Mouse (Mus musculus) central nervous system, embryonic 11.5 days (tissue): ENCODE results near the gene Gstm3. TPM values are rescaled to one million over a fixed set of nuclear protein-coding genes. Genes with fewer than 3 reads are reported as not detected.

Experiments
- polyA plus RNA-seq: library from polyadenylated mRNA; depleted of rRNA; stranded (reverse); fragments of >200 nt; gene quantifications from 2 replicates; pipeline ENCODE4 v1.2.3, GENCODE M21; 2012; rRNA removed

Gstm3 gene
- 0.12 and 0.15 TPM in 2 replicates for polyA plus RNA-seq

DNA sequence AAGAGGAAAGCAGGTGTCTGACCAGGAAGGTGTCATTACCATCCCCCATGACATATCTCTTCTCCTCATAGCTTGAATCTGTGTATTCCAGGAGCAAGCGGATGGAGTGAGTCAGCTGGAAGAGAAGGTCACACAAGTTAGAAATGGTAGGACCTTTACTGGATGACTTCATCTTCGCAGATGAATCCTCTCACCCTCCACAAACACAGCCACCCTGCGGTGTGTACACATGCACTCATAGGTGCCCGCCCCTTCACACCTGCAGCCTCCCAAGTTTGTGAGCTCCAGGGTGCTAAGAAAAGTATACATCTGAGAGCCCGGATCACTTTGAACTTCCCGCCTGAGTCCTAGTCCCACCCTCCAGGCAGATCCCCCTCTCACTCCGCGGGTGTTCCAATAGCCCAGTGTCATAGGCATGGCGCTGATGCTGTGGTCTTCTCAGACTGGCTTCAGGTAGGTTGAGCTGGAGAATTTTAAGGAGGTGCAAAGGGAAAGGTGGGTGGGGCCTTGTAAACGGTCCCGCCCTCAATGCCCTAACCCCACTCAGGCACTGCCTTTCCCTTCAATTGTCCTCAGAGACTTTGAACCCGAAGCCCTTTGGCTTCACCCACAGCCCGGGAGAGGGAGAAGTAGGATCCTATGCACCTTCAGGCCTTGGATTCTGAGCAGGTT, at the start of gene Gstm3:
TSS of gene Gstm3 (minus strand) at position 560 of the 672 bp plus-strand sequence.

DNA sequence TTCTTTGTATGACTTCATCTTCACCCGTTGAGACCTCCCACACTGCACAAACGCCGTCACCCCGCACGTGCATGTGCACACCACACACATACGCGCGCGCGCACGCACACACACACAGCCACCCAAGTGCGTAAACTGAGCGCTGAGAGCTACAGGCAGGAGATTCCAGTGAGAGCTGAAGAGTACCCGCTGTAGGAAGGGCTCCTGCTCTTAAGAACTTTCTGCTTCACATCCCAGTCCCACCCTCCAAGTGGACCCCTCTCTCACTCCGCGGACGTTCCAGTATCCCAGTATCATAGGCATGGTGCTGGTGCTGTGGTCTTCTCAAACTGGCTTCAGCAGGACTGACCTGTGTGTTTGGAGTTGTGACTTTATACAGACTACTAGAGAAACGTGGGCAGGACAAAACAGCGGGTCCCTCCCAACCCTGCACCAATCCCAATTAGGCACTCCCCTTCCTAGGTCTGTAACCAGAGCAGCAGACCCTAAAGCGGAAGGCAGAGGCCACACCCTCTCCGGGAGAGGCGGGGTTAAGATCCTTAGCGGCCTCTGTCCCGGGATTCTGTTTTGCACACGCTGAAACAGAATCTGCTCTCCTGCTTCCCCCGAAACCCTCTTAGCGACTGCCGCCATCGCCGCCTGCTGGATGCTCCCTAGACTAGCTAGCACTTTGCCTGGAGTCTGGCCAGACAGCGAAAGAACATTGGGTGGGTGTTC, 48.5 kb upstream of the Gstm3 start, which contains the start of gene Gstm1:
TSS of gene Gstm1 (minus strand) at position 501 of the 717 bp plus-strand sequence.

DNA sequence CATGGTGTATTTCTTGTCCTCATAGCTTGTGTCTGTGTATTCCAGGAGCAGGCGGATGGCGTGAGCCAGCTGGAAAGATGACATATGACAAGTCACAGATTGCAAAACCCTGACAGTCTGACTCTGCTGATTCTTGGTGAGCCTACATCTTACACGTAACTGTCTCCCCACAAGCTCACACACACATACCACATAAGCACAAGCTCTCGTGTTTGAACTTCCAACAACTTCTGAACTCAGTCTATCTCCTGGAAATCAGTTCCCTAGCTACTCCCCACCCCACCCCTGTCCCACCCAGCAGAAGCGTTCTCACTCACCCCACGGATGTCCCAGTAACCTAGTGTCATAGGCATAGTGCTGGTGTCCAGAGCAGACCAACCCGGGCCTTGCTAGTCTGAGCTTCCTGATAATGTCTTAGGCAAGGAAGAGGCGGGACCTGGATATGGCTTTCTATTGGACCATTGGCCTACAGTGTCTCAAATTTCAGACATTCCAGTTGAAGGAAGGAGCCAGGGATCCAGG, 17.0 kb upstream of the Gstm3 start, which contains the start of gene Gstm2:
TSS of gene Gstm2 (minus strand) at position 413 of the 522 bp plus-strand sequence.

DNA sequence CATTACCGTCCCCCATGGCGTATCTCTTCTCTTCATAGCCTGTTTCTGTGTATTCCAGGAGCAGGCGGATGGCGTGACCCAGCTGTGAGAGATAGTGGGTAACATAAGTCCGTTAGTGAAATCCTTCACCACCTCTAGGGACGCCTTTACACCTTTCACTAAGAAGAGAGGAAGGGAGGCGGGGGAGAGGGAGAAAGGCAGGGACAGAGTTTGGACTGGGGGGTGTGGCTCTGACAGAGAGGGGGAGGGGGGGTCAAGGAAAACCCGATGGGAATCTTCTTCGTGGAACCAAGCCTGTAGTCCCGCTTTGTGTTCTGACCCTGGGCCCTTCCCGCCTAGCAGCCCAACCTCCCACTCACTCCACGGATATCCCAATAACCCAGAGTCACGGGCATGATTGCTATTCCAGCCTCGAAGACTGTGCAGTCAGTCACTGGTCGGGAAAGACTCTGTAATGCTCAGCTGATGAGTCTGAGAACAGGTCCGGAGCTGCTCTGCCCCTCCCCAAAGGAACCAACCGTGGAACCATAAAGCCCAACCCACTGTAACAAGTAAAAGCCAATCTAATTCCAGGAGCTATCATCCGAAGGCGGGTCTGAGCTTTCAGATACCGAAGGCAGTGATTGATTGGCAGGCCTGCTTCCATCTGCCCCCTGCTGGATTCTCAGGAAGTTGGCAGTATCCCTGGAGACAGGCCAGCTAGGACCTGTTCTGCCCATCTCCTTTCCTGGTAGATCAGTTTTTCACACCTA, 25.7 kb downstream of the Gstm3 start, which contains the start of gene Gstm6:
TSS of gene Gstm6 (minus strand) at position 511 of the 752 bp plus-strand sequence.

DNA sequence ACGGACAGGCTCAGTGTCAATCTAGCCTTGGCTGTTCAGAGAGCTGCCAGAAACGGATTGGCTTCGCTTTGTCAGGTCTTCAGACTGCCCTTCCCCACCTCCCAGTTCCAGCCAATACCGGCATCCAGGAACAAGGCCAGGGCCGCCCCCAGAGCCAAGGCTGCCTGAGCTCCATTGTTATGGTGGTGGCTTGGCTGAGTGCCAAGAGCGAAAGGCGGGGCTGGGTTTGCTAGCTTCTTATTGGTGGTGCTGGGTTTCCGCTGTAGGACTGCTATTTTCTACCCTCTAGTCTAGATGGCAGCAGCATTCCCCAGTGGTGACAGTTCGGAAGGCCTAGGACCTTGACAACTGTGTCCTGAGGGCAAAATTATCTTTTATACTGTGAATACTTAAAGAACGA, 37.4 kb downstream of the Gstm3 start, which contains the start of gene Gstm7:
TSS of gene Gstm7 (minus strand) at position 148 of the 400 bp plus-strand sequence.

Other genes with a start within 250 kb of the Gstm3 start
- gene Csf1, start 208.8 kb downstream of the Gstm3 start, polyA plus RNA-seq: 5.8 and 6.5 TPM in 2 replicates
- gene Eps8l3, start 92.1 kb downstream of the Gstm3 start, polyA plus RNA-seq: 0.05 TPM in 1 of 2 replicates, not detected in the other
- gene Gstm5, start 73.5 kb downstream of the Gstm3 start, polyA plus RNA-seq: 118 and 190 TPM in 2 replicates
- gene Gstm7, start 37.5 kb downstream of the Gstm3 start, polyA plus RNA-seq: 45.9 and 46.4 TPM in 2 replicates
- gene Gstm6, start 25.5 kb downstream of the Gstm3 start, polyA plus RNA-seq: 6.6 and 7.8 TPM in 2 replicates
- gene Gstm2, start 17.2 kb upstream of the Gstm3 start, polyA plus RNA-seq: 12.0 and 24.8 TPM in 2 replicates
- gene Gstm1, start 48.7 kb upstream of the Gstm3 start, polyA plus RNA-seq: 18.9 and 24.1 TPM in 2 replicates
- 9.9 and 12.1 TPM in 2 replicates for gene Gstm4, start 75.6 kb upstream of the Gstm3 start, polyA plus RNA-seq
- 53.1 and 80.6 TPM in 2 replicates for gene Ampd2, start 117.4 kb upstream of the Gstm3 start, polyA plus RNA-seq
- 0.70 and 0.80 TPM in 2 replicates for gene Gnat2, start 123.5 kb upstream of the Gstm3 start, polyA plus RNA-seq
- 113 and 128 TPM in 2 replicates for gene Gnai3, start 176.9 kb upstream of the Gstm3 start, polyA plus RNA-seq
- gene Gpr61, start 185.6 kb upstream of the Gstm3 start, polyA plus RNA-seq: 0.31 and 0.49 TPM in 2 replicates
- gene Amigo1, start 217.1 kb upstream of the Gstm3 start, polyA plus RNA-seq: 5.8 and 7.9 TPM in 2 replicates
- 6.1 and 6.2 TPM in 2 replicates for gene Cyb561d1, start 231.9 kb upstream of the Gstm3 start, polyA plus RNA-seq
- 28.3 and 33.0 TPM in 2 replicates for gene Atxn7l2, start 241.7 kb upstream of the Gstm3 start, polyA plus RNA-seq